Mouse (Mus musculus) adrenal gland, adult 2 months (tissue): ENCODE measurements around the gene Dcdc2a. TPM values are rescaled to one million over a fixed set of nuclear protein-coding genes. Genes with fewer than 3 reads are reported as not detected.

Experiments
- DNase-seq: peaks from one replicate; pipeline ENCODE4 v3.0.0; 2021
- polyA plus RNA-seq: library from polyadenylated mRNA; depleted of rRNA; stranded (reverse); fragments of >200 nt; gene quantifications from 2 replicates; pipeline ENCODE4 v1.2.3, GENCODE M21; 2012; rRNA removed
- total RNA-seq, 2 experiments: library from RNA; stranded (reverse); gene quantifications; 2 replicates each; pipeline ENCODE4 v1.2.3; 2021

Gene Dcdc2a
- total and polyA plus RNA-seq, 3 experiments, result 0.06 to 0.17 TPM; not detected in 1

DNA sequence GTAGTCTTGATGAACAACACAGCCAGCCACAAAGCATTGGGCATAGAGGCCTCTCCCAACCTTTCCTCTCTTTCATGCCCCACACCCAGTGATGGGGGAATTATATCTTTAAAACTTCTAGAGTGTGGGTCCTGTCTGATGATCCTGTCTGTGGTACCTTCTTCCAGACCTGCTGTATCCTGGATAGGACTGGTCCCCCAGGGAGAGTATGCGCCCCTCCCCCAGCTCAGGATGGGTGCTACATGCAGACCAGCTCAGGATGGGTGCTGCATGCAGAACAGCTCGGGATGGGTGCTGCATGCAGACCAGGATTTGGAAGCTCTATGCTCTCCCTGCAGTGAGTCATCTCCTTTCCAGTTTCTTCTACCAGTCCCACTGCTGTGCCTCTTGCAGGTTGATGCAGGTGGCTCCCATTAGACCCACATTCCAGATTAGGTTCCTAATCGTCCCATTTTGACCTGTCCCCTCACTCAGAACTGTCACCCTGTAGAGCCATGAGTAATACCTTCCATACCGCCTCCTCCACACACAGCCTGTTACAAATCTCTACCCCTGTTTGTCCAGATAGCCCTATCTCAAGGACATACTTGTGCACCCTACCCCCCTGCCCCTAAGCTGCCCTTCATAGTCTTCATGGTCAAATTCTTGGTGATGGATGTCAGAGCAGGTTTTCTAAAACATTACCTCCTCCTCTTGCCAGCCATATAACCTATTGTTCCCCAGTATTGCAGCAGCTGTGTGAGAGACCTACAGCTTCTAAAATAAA lies 122.6 kb downstream of the Dcdc2a start:
- DNase-seq, result no peak

DNA sequence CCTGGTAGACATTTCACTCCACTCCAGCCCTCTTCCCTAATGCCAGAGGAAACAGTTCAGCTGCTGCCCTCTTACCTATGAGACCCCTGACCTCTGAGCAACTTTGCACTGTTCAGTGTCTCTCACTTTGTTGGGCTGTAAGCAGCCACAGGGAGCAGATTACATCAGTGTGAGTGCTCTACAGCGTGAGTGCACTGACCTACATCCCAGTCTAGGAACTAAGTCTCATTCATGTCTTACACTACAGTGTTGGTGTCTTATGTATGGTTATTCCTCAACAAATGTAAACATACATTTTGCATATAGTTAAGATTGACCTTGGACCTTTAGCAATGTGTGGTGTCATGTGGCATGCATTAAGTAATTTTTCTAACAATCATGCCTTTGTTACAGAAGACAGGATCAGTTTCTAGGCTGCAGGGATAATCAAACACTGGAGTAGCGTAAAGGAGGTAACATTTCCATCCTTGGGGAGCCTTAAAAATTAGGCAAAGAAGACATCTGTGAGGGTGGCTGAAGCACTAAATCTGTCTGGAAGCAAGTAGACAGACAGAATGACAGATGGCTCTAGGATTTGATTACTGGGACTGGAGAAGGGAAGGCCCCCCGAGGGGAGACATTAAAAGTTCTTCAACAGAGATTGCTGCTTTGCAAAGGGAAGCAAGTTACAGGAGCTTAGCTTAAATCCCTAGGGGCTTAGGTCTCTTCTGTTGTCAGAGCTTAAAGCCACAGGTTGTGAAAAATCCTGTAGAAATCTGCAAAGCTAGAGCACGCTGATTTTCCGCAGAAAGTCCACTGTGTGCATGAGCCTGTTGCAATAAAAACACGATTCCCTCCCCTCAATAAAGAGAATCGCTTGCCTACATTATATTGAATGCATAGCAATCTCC lies 130.9 kb downstream of the Dcdc2a start:
- DNase-seq, result no peak

DNA sequence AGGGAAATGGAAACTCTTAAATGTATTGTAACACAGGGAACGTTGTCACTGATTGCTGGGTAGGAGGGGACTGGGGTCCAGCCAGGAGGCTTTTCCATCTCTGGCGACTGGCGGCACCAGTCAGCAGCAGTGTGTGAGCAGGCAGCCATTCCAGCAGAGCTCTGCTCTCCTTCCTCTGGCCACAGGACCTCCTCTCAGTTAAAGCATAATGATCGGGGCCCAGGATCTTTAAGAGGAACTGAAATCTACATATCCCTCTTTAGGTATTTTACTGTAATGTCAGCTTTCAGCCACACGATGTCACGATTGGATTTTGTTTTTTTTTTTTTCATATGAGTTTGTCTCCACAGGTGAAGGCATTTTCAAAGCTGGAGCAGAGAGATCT lies 131.5 kb downstream of the Dcdc2a start:
- no peak for DNase-seq

DNA sequence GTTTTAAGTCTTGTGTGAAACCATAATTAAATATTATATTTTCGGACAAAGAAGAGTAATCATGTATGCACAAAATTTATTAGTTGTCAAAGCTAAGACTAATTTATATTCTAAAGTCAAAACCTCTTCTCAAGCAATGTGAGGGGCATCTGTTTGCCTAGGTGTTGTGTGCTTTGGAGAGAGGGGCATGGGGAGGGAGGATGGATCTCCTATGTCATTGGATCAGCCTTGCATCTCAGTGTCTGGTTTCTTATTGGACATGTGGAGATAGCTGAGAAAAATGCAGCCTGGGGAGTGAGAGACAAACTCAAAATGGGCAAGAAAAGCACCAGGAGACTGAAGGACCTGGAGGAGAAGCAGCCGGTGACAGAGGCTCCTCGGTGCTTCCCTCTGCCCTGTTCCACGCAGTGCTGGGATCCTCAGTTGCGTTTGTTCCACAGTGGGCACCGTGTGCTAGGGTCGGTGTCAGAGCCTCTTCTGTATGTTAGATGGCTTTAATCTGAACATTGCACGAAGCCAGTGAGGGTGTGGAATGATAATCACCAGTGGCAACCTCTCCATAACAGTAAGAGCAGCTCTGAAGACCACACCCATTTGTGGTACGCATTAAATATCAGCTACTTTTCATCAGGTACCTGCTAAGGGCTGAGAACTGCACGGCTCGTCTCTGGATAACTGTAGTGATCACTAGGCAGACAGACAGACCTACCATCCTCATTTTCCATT lies 133.8 kb downstream of the Dcdc2a start:
- DNase-seq, result no peak

DNA sequence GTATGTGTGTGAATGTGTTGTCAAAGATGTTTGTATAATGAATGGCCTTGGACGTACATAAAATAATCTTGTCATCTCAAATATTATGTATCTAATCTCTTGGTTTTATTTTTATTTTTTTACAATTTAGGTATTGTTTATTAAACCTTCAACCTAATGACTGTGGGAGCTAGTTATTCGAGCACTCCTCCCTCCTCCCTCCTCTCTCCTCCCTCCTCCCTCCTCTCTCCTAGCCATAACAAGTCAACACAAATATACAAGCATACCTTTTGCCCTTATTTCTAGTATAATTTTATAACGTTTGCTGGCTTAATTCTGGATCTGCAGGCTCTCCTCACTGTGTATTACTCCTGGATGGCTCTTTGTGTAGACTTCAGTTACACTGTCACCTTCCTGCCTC lies 134.4 kb downstream of the Dcdc2a start:
- DNase-seq, result no peak

DNA sequence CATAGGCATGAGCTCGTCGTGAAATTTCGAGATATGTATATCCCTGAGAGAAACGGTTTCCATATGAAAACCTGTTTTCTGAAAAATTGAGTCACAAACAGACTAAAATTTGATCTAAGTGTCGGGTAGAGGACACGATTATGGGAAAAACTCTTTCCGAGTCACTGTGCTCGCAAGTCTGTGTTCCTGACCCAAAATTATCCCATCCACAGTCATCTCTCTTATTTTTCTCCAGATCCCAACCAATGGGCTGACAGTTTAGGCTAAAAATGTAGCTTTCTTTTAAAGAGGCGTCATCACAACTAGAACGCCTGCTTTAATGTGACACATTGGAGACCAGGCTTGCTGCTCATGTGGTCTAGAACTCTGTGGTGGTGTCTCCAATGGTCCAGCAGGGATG lies 139.9 kb downstream of the Dcdc2a start:
- no peak for DNase-seq

DNA sequence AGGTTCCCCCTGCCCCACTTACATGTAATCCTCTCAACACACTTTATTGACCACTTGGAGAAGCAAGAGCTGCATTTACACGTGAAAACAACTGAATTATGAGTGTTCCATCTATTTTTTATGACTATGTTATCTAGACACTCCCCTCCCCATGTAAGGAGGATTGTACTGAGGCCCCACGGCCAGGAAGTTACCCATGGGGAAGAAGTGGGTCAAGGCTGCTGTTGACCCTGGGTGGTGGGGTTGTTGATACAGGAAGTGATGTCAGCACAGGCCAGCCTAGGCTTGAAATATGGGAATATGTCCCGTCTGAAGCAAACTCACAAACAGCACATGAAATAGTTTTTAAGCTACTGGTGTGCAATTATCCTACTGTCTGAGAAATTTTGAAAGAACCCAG lies 144.1 kb downstream of the Dcdc2a start:
- DNase-seq, result no peak

DNA sequence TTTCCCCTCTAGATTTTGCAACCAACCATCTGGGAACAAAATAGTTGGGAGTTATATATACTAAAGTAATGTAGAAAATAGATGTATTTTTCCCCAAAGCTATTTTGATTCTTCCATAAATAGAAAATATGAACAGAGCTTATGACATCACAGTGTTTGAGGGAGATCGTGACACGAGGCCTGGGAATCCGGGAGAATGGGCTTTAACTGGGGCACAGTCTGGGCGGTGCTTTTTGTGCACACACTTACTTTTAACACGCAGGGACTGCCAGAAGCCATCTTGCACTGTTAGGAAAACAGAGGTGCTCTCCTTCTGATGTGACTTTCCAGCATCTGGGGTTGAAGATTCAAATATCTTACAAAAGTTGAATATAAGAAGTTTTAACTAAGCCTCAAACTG lies 151.1 kb downstream of the Dcdc2a start:
- DNase-seq, result no peak

DNA sequence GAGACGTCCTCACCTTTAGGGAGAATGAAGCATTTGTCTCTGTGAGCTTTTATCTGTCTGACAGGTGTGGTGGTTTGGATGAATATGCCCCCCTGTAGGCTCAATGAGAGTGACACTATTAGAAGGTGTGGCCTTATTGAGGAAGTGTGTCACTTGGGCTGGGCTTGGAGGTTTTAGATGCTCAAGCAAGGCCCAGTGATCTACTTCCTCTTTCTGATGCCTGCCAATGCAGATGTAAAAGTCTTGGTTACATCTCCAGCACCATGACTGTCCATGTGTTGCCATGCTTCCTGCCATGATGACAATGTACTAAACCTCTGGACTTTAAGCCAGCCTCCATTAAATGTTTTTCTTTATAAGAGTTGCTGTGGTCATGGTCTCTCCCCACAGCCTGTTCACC lies 162.6 kb downstream of the Dcdc2a start:
- DNase-seq, result no peak

DNA sequence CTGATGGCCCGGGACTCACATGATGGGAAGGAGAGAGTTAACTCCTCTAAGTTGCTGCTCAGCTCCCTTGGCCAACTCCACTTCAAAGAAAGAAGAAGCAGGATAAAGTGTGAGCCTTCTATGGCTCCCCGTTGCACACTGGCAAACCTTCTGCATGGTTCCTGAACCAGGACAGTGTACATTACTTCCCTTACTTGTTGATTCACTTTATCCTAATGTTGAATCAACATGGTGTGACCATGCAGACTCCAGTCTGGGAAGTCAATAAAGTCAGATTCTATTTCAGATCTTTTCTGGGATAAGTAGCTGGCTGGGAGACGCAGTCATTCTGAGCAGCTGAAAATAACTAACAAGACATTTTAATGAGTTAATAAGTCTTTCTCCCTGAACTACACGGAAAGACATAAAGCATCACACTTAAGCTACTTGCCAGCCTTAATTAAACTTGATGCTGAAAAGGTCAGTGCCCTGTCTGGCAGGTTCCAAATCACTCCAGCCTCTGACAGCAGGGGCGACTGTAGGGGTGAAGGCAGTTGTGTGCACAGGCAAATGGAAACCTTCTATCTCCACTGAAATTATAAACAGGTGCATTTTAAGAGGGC lies 164.5 kb downstream of the Dcdc2a start:
- no peak for DNase-seq

DNA sequence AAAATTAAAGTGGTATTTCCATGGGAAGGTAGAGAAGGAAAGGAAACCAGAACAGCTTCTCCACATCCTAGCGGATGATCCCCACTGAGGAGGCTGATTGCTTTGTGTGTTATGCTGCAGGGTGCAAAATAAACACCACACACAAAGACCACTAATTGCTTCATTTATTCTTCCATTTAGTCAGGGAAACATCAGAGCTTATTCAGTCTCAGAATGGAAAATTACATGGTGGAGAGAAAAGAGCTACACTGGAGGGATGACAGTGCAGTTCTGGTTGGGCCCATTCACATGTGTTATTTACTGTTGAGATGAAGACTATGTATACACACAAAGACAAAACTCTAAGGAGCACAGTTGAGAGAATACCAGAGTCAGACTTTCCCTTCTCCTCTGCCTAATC lies 196.1 kb downstream of the Dcdc2a start:
- DNase-seq, result no peak

DNA sequence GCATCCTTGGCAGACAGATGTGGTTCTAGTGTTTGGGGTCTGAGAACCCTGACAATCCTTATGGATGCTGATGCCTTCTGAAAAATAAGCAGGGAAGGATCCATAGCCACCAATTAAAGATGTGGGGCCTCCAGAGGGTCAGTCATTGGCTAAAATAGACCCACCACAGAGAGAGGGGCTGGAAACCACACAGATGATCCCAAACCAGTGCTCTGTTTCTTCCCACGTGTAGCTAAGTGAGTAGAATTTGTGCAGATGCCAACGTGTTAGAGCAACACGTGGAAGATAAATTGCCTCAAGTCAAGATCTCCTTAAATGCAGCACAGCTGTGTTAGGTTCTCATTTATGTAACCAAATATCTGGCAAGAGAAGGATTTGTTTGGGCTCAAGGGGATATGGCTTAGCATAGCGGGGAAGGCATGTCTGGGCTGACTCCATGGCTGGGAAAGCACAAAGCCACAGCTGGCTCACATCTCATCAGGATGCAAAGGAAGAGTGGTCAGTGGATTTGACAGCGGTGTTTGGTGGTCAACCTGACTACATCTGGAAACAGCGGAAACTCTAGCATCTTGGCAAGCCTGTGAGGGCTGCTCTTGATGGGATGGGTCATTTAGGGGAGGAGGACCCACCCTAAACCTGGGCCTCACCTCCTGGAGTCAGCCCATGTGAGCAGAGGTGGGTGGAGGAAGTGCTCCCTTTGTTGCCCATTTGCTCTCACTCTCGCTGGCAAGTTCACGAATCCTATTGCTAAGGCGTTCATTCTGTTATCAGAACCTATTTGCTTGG lies 198.9 kb downstream of the Dcdc2a start:
- no peak for DNase-seq

DNA sequence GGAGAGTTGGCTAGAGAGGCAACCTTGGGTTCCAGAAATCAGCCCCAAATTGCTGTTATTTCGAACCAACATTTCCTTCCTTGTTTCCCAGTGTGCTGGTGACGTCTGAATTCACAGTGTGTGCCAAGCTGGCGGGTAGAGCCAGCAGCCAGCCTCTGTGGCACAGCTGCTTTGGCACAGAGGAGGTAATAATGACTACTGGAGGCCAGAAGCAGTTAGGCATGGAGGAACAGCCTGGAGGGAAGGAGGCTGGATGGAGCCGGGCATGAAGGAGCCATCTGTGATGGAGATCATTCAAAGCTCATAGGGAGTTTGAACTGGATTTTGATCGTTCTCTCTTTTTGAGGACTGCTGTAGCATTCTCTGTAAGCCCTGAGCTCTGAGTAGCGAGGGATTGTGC lies 201.8 kb downstream of the Dcdc2a start:
- no peak for DNase-seq

Other genes starting within 250 kb of the Dcdc2a start
- 10 to 100 TPM; 86.6 to 88.5 TPM for gene Acot13, start 224.5 kb upstream of the Dcdc2a start, total RNA-seq
- gene Acot13, start 224.5 kb upstream of the Dcdc2a start, polyA plus RNA-seq, result 44.0 and 63.8 TPM in 2 replicates
- gene Tdp2, start 224.3 kb upstream of the Dcdc2a start, total RNA-seq, result 10 to 100 TPM; 16.7 to 20.7 TPM
- 9.0 and 11.3 TPM in 2 replicates for gene Tdp2, start 224.3 kb upstream of the Dcdc2a start, polyA plus RNA-seq
- 1 to 10 TPM in 1 of 2 experiments, under 1 TPM in 1; 0.29 to 1.7 TPM for gene D130043K22Rik, start 210.9 kb upstream of the Dcdc2a start, total RNA-seq
- gene D130043K22Rik, start 210.9 kb upstream of the Dcdc2a start, polyA plus RNA-seq, result 0.20 and 0.31 TPM in 2 replicates
- 10 to 100 TPM; 16.2 to 17.7 TPM for gene Aldh5a1, start 118.3 kb upstream of the Dcdc2a start, total RNA-seq
- gene Aldh5a1, start 118.3 kb upstream of the Dcdc2a start, polyA plus RNA-seq, result 18.5 and 21.4 TPM in 2 replicates
- 1 to 10 TPM; 2.9 to 5.4 TPM for gene Gpld1, start 112.9 kb upstream of the Dcdc2a start, total RNA-seq
- gene Gpld1, start 112.9 kb upstream of the Dcdc2a start, polyA plus RNA-seq, result 1.6 and 1.9 TPM in 2 replicates
- 10 to 100 TPM; 56.9 to 78.0 TPM for gene Mrs2, start 35.6 kb upstream of the Dcdc2a start, total RNA-seq
- 18.4 and 22.6 TPM in 2 replicates for gene Mrs2, start 35.6 kb upstream of the Dcdc2a start, polyA plus RNA-seq
- gene Nrsn1, start 214.5 kb downstream of the Dcdc2a start, total RNA-seq, result 1 to 10 TPM; 3.4 to 4.6 TPM
- 0.49 and 0.57 TPM in 2 replicates for gene Nrsn1, start 214.5 kb downstream of the Dcdc2a start, polyA plus RNA-seq